Mouse (Mus musculus) WW6 (cell line): ENCODE data around the gene Akain1.
A peak's percentile ranks its signal among the peaks of the same experiment; 100 is the strongest.

Experiments
- DNase-seq: peaks from one replicate; pipeline ENCODE4 v3.0.0-alpha.2; 2013; ENCODE audit warnings: low read depth, low spot score

Akain1 gene

GRCm38 (mm10) chr17:69438990-69439491, at the start of gene Akain1:
TSS of gene Akain1 (plus strand) at chr17:69439326.
- DNase-seq, result peak; percentile 45

- DNase-seq, result no peak
These were observed 42.7 kb upstream of the Akain1 start for GRCm38 (mm10) chr17:69396147-69397033.

GRCm38 (mm10) chr17:69397163-69397562, 42.0 kb upstream of the Akain1 start:
- no peak for DNase-seq

GRCm38 (mm10) chr17:69398092-69398491, 41.0 kb upstream of the Akain1 start:
- no peak for DNase-seq

GRCm38 (mm10) chr17:69401146-69401545, 38.0 kb upstream of the Akain1 start:
- no peak for DNase-seq

GRCm38 (mm10) chr17:69416163-69416562, 23.0 kb upstream of the Akain1 start:
- DNase-seq, result no peak

GRCm38 (mm10) chr17:69416920-69417661, 22.0 kb upstream of the Akain1 start:
- DNase-seq, result peak; percentile 82

GRCm38 (mm10) chr17:69417724-69418373, 21.3 kb upstream of the Akain1 start:
- no peak for DNase-seq

- no peak for DNase-seq
These were observed 17.5 kb upstream of the Akain1 start for GRCm38 (mm10) chr17:69421592-69421991.

- no peak for DNase-seq
These were observed 1.3 kb upstream of the Akain1 start for GRCm38 (mm10) chr17:69437836-69438235.

- no peak for DNase-seq
These were observed 640 bp upstream of the Akain1 start for GRCm38 (mm10) chr17:69438486-69438885.

- DNase-seq, result peak; percentile 26
These were observed 700 bp downstream of the Akain1 start for GRCm38 (mm10) chr17:69439571-69440480.

- DNase-seq, result no peak
These were observed 1.9 kb downstream of the Akain1 start for GRCm38 (mm10) chr17:69441041-69441440.

- DNase-seq, result no peak
These were observed 9.6 kb downstream of the Akain1 start for GRCm38 (mm10) chr17:69448679-69449078.

GRCm38 (mm10) chr17:69461680-69462079, 22.6 kb downstream of the Akain1 start:
- no peak for DNase-seq

GRCm38 (mm10) chr17:69463037-69463436, 23.9 kb downstream of the Akain1 start:
- no peak for DNase-seq

GRCm38 (mm10) chr17:69471171-69471570, 32.0 kb downstream of the Akain1 start:
- no peak for DNase-seq

GRCm38 (mm10) chr17:69472401-69472800, 33.3 kb downstream of the Akain1 start:
- DNase-seq, result no peak

- DNase-seq, result no peak
These were observed 35.0 kb downstream of the Akain1 start for GRCm38 (mm10) chr17:69474084-69474483.

GRCm38 (mm10) chr17:69475423-69475822, 36.3 kb downstream of the Akain1 start:
- DNase-seq, result peak; percentile 34

GRCm38 (mm10) chr17:69477526-69477925, 38.4 kb downstream of the Akain1 start:
- DNase-seq, result no peak
